ENCODE assay signal across 9 mouse cellular contexts in genomic region chr8:55939870-55940525, GRCm38 (mm10). TPM values are rescaled to one million over a fixed set of nuclear protein-coding genes. Genes with fewer than 3 reads are reported as not detected.
DNase-seq lines count a peak whose midpoint lies in the region; ATAC-seq and TF ChIP-seq lines count a peak whose summit lies in the region.
"Had no signal": no experiment of that assay in that cellular context is flagged by ENCODE, and none has a peak within 500 bp of the region (broad histone marks: within the 10 kb centered on the region; RNA-seq: fewer than 3 reads in every experiment).

TSS of gene Glra3 (plus strand) at chr8:55940460.

- no peaks in the 10 kb centered on the region for H3K27me3 ChIP-seq in liver, embryonic 11.5 days (replicated peaks; ENCODE audit: control insufficient read depth, insufficient read depth, low read length)
- H3K27me3 ChIP-seq in liver, embryonic 12.5 days (replicated peaks), result no peaks in the 10 kb centered on the region
- no peaks in the 10 kb centered on the region for H3K27me3 ChIP-seq in forebrain, embryonic 15.5 days
- H3K27me3 ChIP-seq in neural tube, embryonic 13.5 days, result no peaks in the 10 kb centered on the region
- no peaks in the 10 kb centered on the region for H3K27me3 ChIP-seq in thymus, adult 2 months (ENCODE audit: control insufficient read depth, insufficient read depth, low read length)
- H3K27me3 ChIP-seq: megakaryocyte, embryonic 14.5 days had no signal

- peak within 1 kb of the TSS; percentile 39 for H3K4me2 ChIP-seq in liver, embryonic 11.5 days
- no peak within 1 kb of the TSS for H3K4me2 ChIP-seq in liver, embryonic 12.5 days
- peak within 1 kb of the TSS; percentile 68 for H3K4me2 ChIP-seq in forebrain, embryonic 15.5 days (replicated peaks)
- H3K4me2 ChIP-seq in neural tube, embryonic 13.5 days, result peak within 1 kb of the TSS; percentile 68

- WGBS in liver, embryonic 11.5 days, result 16% methylated on average over 11 of the region's 11 CpGs
- 13% methylated on average over 11 of the region's 11 CpGs for WGBS in liver, embryonic 12.5 days (ENCODE audit: insufficient replicate concordance)
- 5% methylated on average over 11 of the region's 11 CpGs for WGBS in forebrain, embryonic 15.5 days
- 9% methylated on average over 11 of the region's 11 CpGs for WGBS in neural tube, embryonic 13.5 days
- 31% methylated on average over 11 of the region's 11 CpGs for WGBS in thymus, adult 2 months

- H3K4me1 ChIP-seq in liver, embryonic 11.5 days (replicated peaks; ENCODE audit: control insufficient read depth, insufficient read depth, low read length), result no peaks in the 10 kb centered on the region
- no peaks in the 10 kb centered on the region for H3K4me1 ChIP-seq in liver, embryonic 12.5 days
- H3K4me1 ChIP-seq in forebrain, embryonic 15.5 days, result peaks cover 12% of the 10 kb centered on the region
- peaks cover 14% of the 10 kb centered on the region for H3K4me1 ChIP-seq in neural tube, embryonic 13.5 days (replicated peaks)
- no peaks in the 10 kb centered on the region for H3K4me1 ChIP-seq in thymus, adult 2 months (replicated peaks; ENCODE audit: control insufficient read depth, insufficient read depth, low read length)
- H3K4me1 ChIP-seq: megakaryocyte, embryonic 14.5 days had no signal

- ATAC-seq in liver, embryonic 11.5 days (replicated peaks; ENCODE audit: low FRiP score), result no peak
- ATAC-seq in liver, embryonic 12.5 days, result no peak
- peak; percentile 99 for ATAC-seq in forebrain, embryonic 15.5 days (replicated peaks)
- ATAC-seq in neural tube, embryonic 13.5 days (ENCODE audit: low read depth), result peak; percentile 98
- ATAC-seq in activated CD4-positive, CD25-positive, alpha-beta regulatory T cell, adult 4 months, result no peak

- H3K4me3 ChIP-seq in liver, embryonic 11.5 days (ENCODE audit: low read depth, low read length), result no peak within 1 kb of the TSS
- H3K4me3 ChIP-seq in liver, embryonic 12.5 days, result no peak within 1 kb of the TSS
- H3K4me3 ChIP-seq in forebrain, embryonic 15.5 days, result peak within 1 kb of the TSS; percentile 42
- H3K4me3 ChIP-seq in neural tube, embryonic 13.5 days, result peak within 1 kb of the TSS; percentile 38
- no peak within 1 kb of the TSS for H3K4me3 ChIP-seq in thymus, adult 2 months (ENCODE audit: control insufficient read depth, insufficient read depth, low read length)
- H3K4me3 ChIP-seq: megakaryocyte, embryonic 14.5 days had no signal

- no peaks in the 10 kb centered on the region for H3K9me3 ChIP-seq in liver, embryonic 11.5 days (ENCODE audit: control insufficient read depth, low read length)
- no peaks in the 10 kb centered on the region for H3K9me3 ChIP-seq in liver, embryonic 12.5 days (replicated peaks)
- no peaks in the 10 kb centered on the region for H3K9me3 ChIP-seq in forebrain, embryonic 15.5 days
- H3K9me3 ChIP-seq in neural tube, embryonic 13.5 days, result no peaks in the 10 kb centered on the region
- H3K9me3 ChIP-seq: megakaryocyte, embryonic 14.5 days had no signal

- no peaks in the 10 kb centered on the region for H3K36me3 ChIP-seq in liver, embryonic 11.5 days (ENCODE audit: control insufficient read depth, insufficient read depth, low read length)
- no peaks in the 10 kb centered on the region for H3K36me3 ChIP-seq in liver, embryonic 12.5 days
- no peaks in the 10 kb centered on the region for H3K36me3 ChIP-seq in forebrain, embryonic 15.5 days
- H3K36me3 ChIP-seq in neural tube, embryonic 13.5 days, result no peaks in the 10 kb centered on the region
- H3K36me3 ChIP-seq in thymus, adult 2 months (ENCODE audit: control insufficient read depth, insufficient read depth, low read length), result no peaks in the 10 kb centered on the region

- no peak within 1 kb of the TSS for H3K27ac ChIP-seq in liver, embryonic 11.5 days (ENCODE audit: low read depth, low read length)
- H3K27ac ChIP-seq in liver, embryonic 12.5 days, result no peak within 1 kb of the TSS
- H3K27ac ChIP-seq in forebrain, embryonic 15.5 days (replicated peaks), result no peak within 1 kb of the TSS
- no peak within 1 kb of the TSS for H3K27ac ChIP-seq in neural tube, embryonic 13.5 days (replicated peaks)
- H3K27ac ChIP-seq in thymus, adult 2 months (ENCODE audit: control insufficient read depth, insufficient read depth, low read length), result no peak within 1 kb of the TSS

- TF ChIP-seq POLR2A in thymus, adult 2 months (IDR thresholded peaks at IDR 0.05; ENCODE audit: control insufficient read depth, extremely low read depth, insufficient read depth, low read length, poor library complexity), result no peak

- H3K9ac ChIP-seq in liver, embryonic 11.5 days (ENCODE audit: low read depth, low read length), result no peak within 1 kb of the TSS
- no peak within 1 kb of the TSS for H3K9ac ChIP-seq in liver, embryonic 12.5 days
- H3K9ac ChIP-seq in forebrain, embryonic 15.5 days (replicated peaks), result peak within 1 kb of the TSS; percentile 22; the same call in 1 of the 2 replicates
- H3K9ac ChIP-seq in neural tube, embryonic 13.5 days, result peak within 1 kb of the TSS; percentile 31

- no peak for TF ChIP-seq CTCF in thymus, adult 2 months (IDR thresholded peaks at IDR 0.05; ENCODE audit: borderline replicate concordance, control insufficient read depth, extremely low read depth, insufficient read depth, low read length, poor library complexity)

- DNase-seq in liver, embryonic 11.5 days (ENCODE audit: low spot score), result no peak
- DNase-seq in left cerebral cortex, adult 18-20 months (ENCODE audit: low spot score in 2 of 2), result peak; percentile 49 to 57
- DNase-seq in thymus, adult 2 months, result no peak
- no peak for DNase-seq in spleen, postnatal 4 days (ENCODE audit: low spot score in 2 of 2)

RNA-seq across cellular contexts. Expression of gene Glra3, which starts in this region (rescaled TPM):
- not detected in 2 replicates for polyA plus RNA-seq in liver, embryonic 11.5 days (2014; fragmentation: Nextera tagmentation; extraction: Ambion mirVana)
- not detected in 2 replicates for polyA plus RNA-seq in liver, embryonic 12.5 days (2016; fragmentation: Nextera tagmentation; extraction: Ambion mirVana)
- polyA plus RNA-seq in forebrain, embryonic 15.5 days (2015; fragmentation: Nextera tagmentation; extraction: Ambion mirVana), result 0.38 and 0.56 TPM in 2 replicates
- total RNA-seq in left cerebral cortex, adult 18-20 months (2021), result 1 to 10 TPM; 9.3 to 9.5 TPM
- polyA plus RNA-seq in neural tube, embryonic 13.5 days (2015; fragmentation: Nextera tagmentation; extraction: Ambion mirVana), result 0.37 and 0.66 TPM in 2 replicates
- not detected in 2 replicates for polyA plus RNA-seq in thymus, adult 2 months (2012; rRNA removed)
- not detected for polyA plus RNA-seq in activated CD4-positive, CD25-positive, alpha-beta regulatory T cell, adult 4 months (2017; shearing (Covaris generic))

Comparison
In these comparisons a context has a peak if more than half of its experiments do, and no peak if none do; other contexts are left out.
1. Peak in ATAC-seq, H3K4me3 ChIP-seq, H3K9ac ChIP-seq and H3K4me2 ChIP-seq in forebrain, embryonic 15.5 days; RNA of the gene not detected or under 1 TPM.
2. Peak in ATAC-seq, H3K4me3 ChIP-seq, H3K9ac ChIP-seq and H3K4me2 ChIP-seq in neural tube, embryonic 13.5 days; RNA of the gene not detected or under 1 TPM.
3. DNase-seq: peak in left cerebral cortex, adult 18-20 months (2 of 2); none in liver, embryonic 11.5 days (single experiment), thymus, adult 2 months (single experiment) and spleen, postnatal 4 days (0 of 2).